In the genomic region with DNA sequence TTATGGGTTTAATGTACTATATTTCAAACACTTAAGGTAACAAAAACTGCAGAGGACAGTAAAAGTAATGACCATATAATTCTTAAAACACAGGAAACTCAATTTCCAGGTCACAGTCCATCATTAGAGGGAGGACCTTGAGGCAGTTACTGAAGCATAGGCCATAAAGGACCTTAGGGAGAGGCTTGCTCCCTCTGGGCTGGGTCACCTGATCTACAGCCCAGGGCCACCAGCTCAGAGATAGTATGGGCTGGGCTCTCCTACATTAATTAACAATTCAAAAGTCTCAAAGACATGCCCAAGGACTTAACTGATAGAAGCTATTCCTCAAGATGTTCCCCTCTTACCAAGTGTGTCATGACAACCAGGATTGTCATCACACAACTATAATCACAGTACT, we compare ENCODE assay signal across 24 mouse cellular contexts.
"Had no signal": no experiment of that assay in that cellular context is flagged by ENCODE, and none has a peak within 500 bp of the region (broad histone marks: within the 10 kb centered on the region; RNA-seq: fewer than 3 reads in every experiment).

No protein-coding gene starts in this region.

- H3K4me1 ChIP-seq: heart, embryonic 13.5 days; heart, embryonic 15.5 days; hindbrain, embryonic 13.5 days; hindbrain, embryonic 15.5 days; limb, embryonic 10.5 days; limb, embryonic 12.5 days; liver, embryonic 13.5 days; liver, embryonic 15.5 days had no signal

- H3K27me3 ChIP-seq: heart, embryonic 13.5 days; heart, embryonic 15.5 days; hindbrain, embryonic 13.5 days; hindbrain, embryonic 15.5 days; limb, embryonic 12.5 days; liver, embryonic 13.5 days; liver, embryonic 15.5 days had no signal

- ATAC-seq: hindbrain, postnatal 0 days; liver, postnatal 0 days had no signal

- DNase-seq: gastrocnemius, postnatal 14 days; gastrocnemius, postnatal 36 days; heart, adult 11 months; heart, adult 2 months; heart, postnatal 14 days; heart, postnatal 36 days; kidney, adult 18-20 months; kidney, adult 8-10 months; kidney, postnatal 10 days; kidney, postnatal 25 days; kidney, postnatal 4 days; liver; liver, embryonic 13.5 days; liver, postnatal 0 days had no signal

- H3K27ac ChIP-seq: heart, adult 2 months; heart, embryonic 13.5 days; heart, embryonic 15.5 days; hindbrain, embryonic 13.5 days; hindbrain, embryonic 15.5 days; hindbrain, postnatal 0 days; left cerebral cortex, adult 2 months; limb, embryonic 10.5 days; limb, embryonic 12.5 days; liver, embryonic 13.5 days; liver, embryonic 15.5 days had no signal

- H3K4me2 ChIP-seq: heart, embryonic 11.5 days; heart, embryonic 13.5 days; heart, embryonic 15.5 days; hindbrain, embryonic 13.5 days; hindbrain, embryonic 15.5 days; limb, embryonic 12.5 days; liver, embryonic 13.5 days; liver, embryonic 15.5 days had no signal

- H3K9me3 ChIP-seq: heart, embryonic 13.5 days; heart, embryonic 15.5 days; hindbrain, embryonic 13.5 days; hindbrain, embryonic 15.5 days; limb, embryonic 10.5 days; limb, embryonic 12.5 days; liver, embryonic 13.5 days; liver, embryonic 15.5 days had no signal

- H3K36me3 ChIP-seq: heart, embryonic 15.5 days had no signal

- H3K4me3 ChIP-seq: heart, adult 2 months; heart, embryonic 13.5 days; heart, embryonic 15.5 days; hindbrain, embryonic 13.5 days; hindbrain, embryonic 15.5 days; left cerebral cortex, adult 2 months; limb, embryonic 10.5 days; limb, embryonic 12.5 days; liver, embryonic 13.5 days; liver, embryonic 15.5 days had no signal

- H3K9ac ChIP-seq: heart, embryonic 13.5 days; heart, embryonic 15.5 days; hindbrain, embryonic 13.5 days; hindbrain, embryonic 15.5 days; limb, embryonic 12.5 days; liver, embryonic 13.5 days; liver, embryonic 15.5 days; liver, postnatal 0 days had no signal
